ENCODE assay signal across 23 mouse cellular contexts in the genomic region with DNA sequence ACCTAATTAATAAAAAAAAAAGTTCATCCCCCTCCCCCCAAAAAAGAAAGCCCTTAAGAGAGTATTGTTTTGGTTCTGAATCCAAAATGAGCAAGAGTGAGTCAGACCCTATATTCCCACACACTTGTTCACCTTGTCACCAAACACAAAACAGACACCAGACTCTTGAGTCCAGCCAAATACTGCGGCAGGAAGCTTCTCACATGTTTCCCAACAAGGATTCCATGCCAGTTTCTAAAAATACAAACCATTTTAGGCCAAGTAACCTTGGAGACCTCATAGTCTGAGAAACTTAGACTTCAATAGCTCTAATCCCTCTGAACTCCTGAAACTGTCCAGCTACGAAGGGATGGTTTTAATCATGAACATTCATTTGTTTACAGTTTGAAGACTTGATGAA.
DNase-seq lines count a peak whose midpoint lies in the region; ATAC-seq and TF ChIP-seq lines count a peak whose summit lies in the region.
"Had no signal": no experiment of that assay in that cellular context is flagged by ENCODE, and none has a peak within 500 bp of the region (broad histone marks: within the 10 kb centered on the region; RNA-seq: fewer than 3 reads in every experiment).

No protein-coding gene starts in this region.

- DNase-seq in heart, adult 18-20 months = peak; percentile 76 to 87
- DNase-seq in Muller cell, postnatal 12 days (ENCODE audit: inconsistent ontology term) = peak; percentile 75
- DNase-seq in Patski (ENCODE audit: low read depth, low spot score) = peak; percentile 17
- peak; percentile 92 for DNase-seq in heart, postnatal 0 days (ENCODE audit: low spot score)
- DNase-seq in adrenal gland, postnatal 36 days = no peak
- DNase-seq in urinary bladder, postnatal 10 days (ENCODE audit: low spot score) = no peak
- DNase-seq: cerebellum, adult 8-10 months; kidney, postnatal 4 days; layer of hippocampus, adult 9-11 months; left cerebral cortex, postnatal 4 days; liver; lung, adult 2 months; retina, postnatal 1 day; thymus, adult 2 months had no signal

- H3K27me3 ChIP-seq in heart, embryonic 11.5 days (ENCODE audit: control insufficient read depth, insufficient read depth, low read length) = no peaks in the 10 kb centered on the region
- no peaks in the 10 kb centered on the region for H3K27me3 ChIP-seq in Patski
- no peaks in the 10 kb centered on the region for H3K27me3 ChIP-seq in heart, postnatal 0 days (ENCODE audit: control insufficient read depth, insufficient read depth, low read length)
- H3K27me3 ChIP-seq: forebrain, embryonic 15.5 days; heart, embryonic 13.5 days; hindbrain, embryonic 15.5 days; intestine, embryonic 15.5 days had no signal

- peak; percentile 82 for TF ChIP-seq EP300 in heart, postnatal 0 days (IDR thresholded peaks at IDR 0.05; ENCODE audit: low read depth)

- H3K9ac ChIP-seq in heart, embryonic 11.5 days (ENCODE audit: low read depth, low read length) = no peak overlapping the region
- H3K9ac ChIP-seq in heart, postnatal 0 days (replicated peaks; ENCODE audit: low read depth, low read length) = no peak overlapping the region
- H3K9ac ChIP-seq: forebrain, embryonic 15.5 days; heart, embryonic 13.5 days; hindbrain, embryonic 15.5 days; intestine, embryonic 15.5 days had no signal

- POLR2A ChIA-PET in Patski (lab: Charles Lee) = no interaction called here

- H3K36me3 ChIP-seq in heart, embryonic 11.5 days (ENCODE audit: control insufficient read depth, insufficient read depth, low read length) = no peaks in the 10 kb centered on the region
- H3K36me3 ChIP-seq in heart, postnatal 0 days (replicated peaks; ENCODE audit: control insufficient read depth, insufficient read depth, low read length) = no peaks in the 10 kb centered on the region
- H3K36me3 ChIP-seq: forebrain, embryonic 15.5 days; heart, embryonic 13.5 days; hindbrain, embryonic 15.5 days; intestine, embryonic 15.5 days; midbrain, embryonic 10.5 days had no signal

- H3K27ac ChIP-seq in heart, embryonic 11.5 days (ENCODE audit: low read depth, low read length) = no peak overlapping the region
- peak overlapping the region; percentile 55 for H3K27ac ChIP-seq in heart, postnatal 0 days (ENCODE audit: low read depth)
- H3K27ac ChIP-seq: forebrain, embryonic 15.5 days; heart, embryonic 13.5 days; hindbrain, embryonic 15.5 days; intestine, embryonic 15.5 days; left cerebral cortex, adult 2 months; macrophage; midbrain, embryonic 10.5 days had no signal

- no peak for TF ChIP-seq CTCF in Patski (IDR thresholded peaks at IDR 0.05)
- TF ChIP-seq CTCF in heart, postnatal 0 days (IDR thresholded peaks at IDR 0.05; ENCODE audit: low read depth) = no peak

- no peak overlapping the region for H3K4me3 ChIP-seq in heart, embryonic 11.5 days (ENCODE audit: low read depth, low read length)
- no peak overlapping the region for H3K4me3 ChIP-seq in heart, postnatal 0 days (ENCODE audit: low read depth, low read length)
- H3K4me3 ChIP-seq: forebrain, embryonic 15.5 days; heart, embryonic 13.5 days; hindbrain, embryonic 15.5 days; intestine, embryonic 15.5 days; left cerebral cortex, adult 2 months; midbrain, embryonic 10.5 days had no signal

- ATAC-seq in heart, embryonic 11.5 days (replicated peaks; ENCODE audit: insufficient number of reproducible peaks, low FRiP score, low TSS enrichment) = no peak
- no peak for ATAC-seq in Patski
- peak; percentile 88 for ATAC-seq in heart, postnatal 0 days (ENCODE audit: insufficient read depth, low read depth)
- ATAC-seq: activated CD4-positive, CD25-positive, alpha-beta regulatory T cell, adult 4 months; forebrain, embryonic 15.5 days; intestine, embryonic 15.5 days had no signal

- CTCF ChIA-PET in Patski (lab: Charles Lee) = no interaction called here

- no peak overlapping the region for H3K4me2 ChIP-seq in heart, embryonic 11.5 days
- no peak overlapping the region for H3K4me2 ChIP-seq in heart, postnatal 0 days (ENCODE audit: low read depth, low read length)
- H3K4me2 ChIP-seq: forebrain, embryonic 15.5 days; heart, embryonic 13.5 days; hindbrain, embryonic 15.5 days; intestine, embryonic 15.5 days had no signal

- in situ Hi-C loops in Patski (cut with MboI; ENCODE audit: low pct_unique_long_range_greater_than_20kb) = no loop called here

- no peaks in the 10 kb centered on the region for H3K4me1 ChIP-seq in heart, embryonic 11.5 days (ENCODE audit: control insufficient read depth, insufficient read depth, low read length)
- peaks cover 16% of the 10 kb centered on the region for H3K4me1 ChIP-seq in heart, postnatal 0 days (ENCODE audit: control insufficient read depth, insufficient read depth)
- H3K4me1 ChIP-seq: hindbrain, embryonic 15.5 days; intestine, embryonic 15.5 days; midbrain, embryonic 10.5 days had no signal

- WGBS in heart, embryonic 11.5 days (ENCODE audit: insufficient replicate concordance) = 37% methylated on average over 2 of the region's 2 CpGs
- WGBS in heart, postnatal 0 days = 25% methylated on average over 2 of the region's 2 CpGs

- H3K9me3 ChIP-seq in heart, embryonic 11.5 days (replicated peaks; ENCODE audit: control insufficient read depth, low read length) = no peaks in the 10 kb centered on the region
- 0 out of 2 replicates have a peak, but pooled peaks cover 7% of the 10 kb centered on the region for H3K9me3 ChIP-seq in heart, postnatal 0 days (replicated peaks; ENCODE audit: control insufficient read depth, low read length)
- H3K9me3 ChIP-seq: forebrain, embryonic 15.5 days; hindbrain, embryonic 15.5 days; intestine, embryonic 15.5 days; midbrain, embryonic 10.5 days had no signal

Comparison
In these comparisons a context has a peak if more than half of its experiments do, and no peak if none do; other contexts are left out.
1. DNase-seq: peak in heart, adult 18-20 months (2 of 2), Muller cell, postnatal 12 days (single experiment), Patski (single experiment) and heart, postnatal 0 days (single experiment); none in adrenal gland, postnatal 36 days (0 of 2) and urinary bladder, postnatal 10 days (single experiment).